Mouse (Mus musculus) left cerebral cortex, adult 9 months (tissue): ENCODE measurements at regions not wholly inside any gene's neighbourhood (a gene's known extent, or its start where the extent isn't known, plus 50 kb on each side); places are given as distances from the start of the nearest gene placed in this dataset.

Experiments
- DNase-seq, 2 experiments: peaks; one replicate each; pipeline ENCODE4 v3.0.0; 2022; ENCODE audit warnings: low spot score in 2 of 2

GRCm38 (mm10) chr16:52746186-52746585 lies 292.3 kb upstream of the Alcam start:
- DNase-seq: no peak

GRCm38 (mm10) chr16:52744720-52745119 lies 290.8 kb upstream of the Alcam start:
- no peak for DNase-seq

GRCm38 (mm10) chr16:52742166-52742565 lies 288.3 kb upstream of the Alcam start:
- DNase-seq: no peak

- DNase-seq: no peak
Measured at GRCm38 (mm10) chr16:52726120-52726844, 272.4 kb upstream of the Alcam start.

GRCm38 (mm10) chr16:52718231-52718932 lies 264.5 kb upstream of the Alcam start:
- no peak for DNase-seq

GRCm38 (mm10) chr16:52690272-52690671 lies 236.4 kb upstream of the Alcam start:
- no peak for DNase-seq

GRCm38 (mm10) chr16:52654825-52655224 lies 201.0 kb upstream of the Alcam start:
- DNase-seq: no peak
